ENCODE assay signal across 8 mouse cellular contexts in the genomic region with DNA sequence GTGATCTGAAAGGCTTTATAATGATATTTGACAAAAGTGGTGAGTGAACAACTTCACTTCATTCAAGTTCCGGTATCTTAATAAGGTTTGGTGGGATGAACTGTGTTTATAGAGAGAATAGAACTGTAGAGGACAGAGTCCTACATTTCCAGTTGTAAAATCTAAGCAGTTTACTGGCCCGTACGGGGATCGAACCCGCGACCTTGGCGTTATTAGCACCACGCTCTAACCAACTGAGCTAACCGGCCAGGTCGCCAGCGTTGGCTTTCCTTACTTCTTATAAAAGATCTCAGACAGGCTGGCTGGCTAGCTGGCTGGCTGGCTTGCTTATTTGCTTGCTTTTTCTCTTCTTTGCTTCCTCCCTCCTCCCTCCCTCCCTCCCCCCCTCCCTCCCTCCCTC. TPM values are rescaled to one million over a fixed set of nuclear protein-coding genes. Genes with fewer than 3 reads are reported as not detected.
DNase-seq lines count a peak whose midpoint lies in the region; ATAC-seq and TF ChIP-seq lines count a peak whose summit lies in the region.

No protein-coding gene starts in this region.

- peak overlapping the region; percentile 38 for H3K4me3 ChIP-seq in hindbrain, postnatal 0 days (ENCODE audit: low read length)
- H3K4me3 ChIP-seq in left cerebral cortex, adult 2 months: peak overlapping the region; percentile 68
- H3K4me3 ChIP-seq in macrophage (ENCODE audit: inconsistent target): peak overlapping the region; percentile 59

- H3K4me1 ChIP-seq in hindbrain, postnatal 0 days (ENCODE audit: insufficient read depth, low read length): no peaks in the 10 kb centered on the region

- H3K27ac ChIP-seq in hindbrain, postnatal 0 days: no peak overlapping the region
- H3K27ac ChIP-seq in left cerebral cortex, adult 2 months: no peak overlapping the region
- H3K27ac ChIP-seq in macrophage: no peak overlapping the region

- H3K4me2 ChIP-seq in hindbrain, postnatal 0 days (ENCODE audit: low read depth, low read length): peak overlapping the region; percentile 45

- intact Hi-C loops in left cerebral cortex, adult 2 months (cut with DNase I): loop anchor here (10.0 kb wide), 2 partner anchors 170 to 1550 kb away; no protein-coding TSS in a partner anchor

- H3K27me3 ChIP-seq in hindbrain, postnatal 0 days (ENCODE audit: insufficient read depth, low read length): no peaks in the 10 kb centered on the region

- ATAC-seq in hindbrain, postnatal 0 days: peak; percentile 63
- ATAC-seq in activated CD4-positive, CD25-positive, alpha-beta regulatory T cell, adult 4 months: no peak

- no peak for TF ChIP-seq CTCF in hindbrain, postnatal 0 days (IDR thresholded peaks at IDR 0.05; ENCODE audit: low read depth)
- no peak for TF ChIP-seq CTCF in left cerebral cortex, adult 2 months (IDR thresholded peaks at IDR 0.05)

- 0% methylated on average over 11 of the region's 11 CpGs for WGBS in hindbrain, postnatal 0 days
- 17% methylated on average over 11 of the region's 11 CpGs for WGBS in macrophage (ENCODE audit: missing documents)

- H3K9ac ChIP-seq in hindbrain, postnatal 0 days (replicated peaks; ENCODE audit: low read length): peak overlapping the region; percentile 21; the same call in 1 of the 2 replicates

- H3K36me3 ChIP-seq in hindbrain, postnatal 0 days (ENCODE audit: insufficient read depth, low read length): no peaks in the 10 kb centered on the region
- no peaks in the 10 kb centered on the region for H3K36me3 ChIP-seq in macrophage (ENCODE audit: inconsistent target)

- H3K79me2 ChIP-seq in macrophage (ENCODE audit: inconsistent target): no peaks in the 10 kb centered on the region

- peak; percentile 72 for DNase-seq in MEL-GATA-1-ER (ENCODE audit: extremely low read depth, low read depth)
- DNase-seq in cerebellum, adult 11-12 months: peak; percentile 84
- DNase-seq in frontal cortex, adult 2 months (ENCODE audit: extremely low spot score in 1 of 2, low spot score in 1 of 2): peak; percentile 71 to 96
- DNase-seq in hindbrain, postnatal 0 days (ENCODE audit: low spot score): peak; percentile 69
- peak; percentile 87 to 89 for DNase-seq in left cerebral cortex, adult 2 months (ENCODE audit: extremely low spot score in 1 of 2, low spot score in 2 of 2)
- DNase-seq in right cerebral cortex, postnatal 10 days (ENCODE audit: low spot score in 2 of 2): peak; percentile 73 to 85

- H3K9me3 ChIP-seq in hindbrain, postnatal 0 days (ENCODE audit: low read length): no peaks in the 10 kb centered on the region

RNA-seq across cellular contexts. Expression of gene Hist1h2br, which starts 21.6 kb away (rescaled TPM):
- polyA plus RNA-seq in frontal cortex, adult 2 months (2012; rRNA removed): 0.21 and 0.96 TPM in 2 replicates
- total RNA-seq in hindbrain, postnatal 0 days (2014; rRNA removed): 757 and 1,216 TPM in 2 replicates
- polyA plus RNA-seq in hindbrain, postnatal 0 days (2015; fragmentation: Nextera tagmentation; extraction: Ambion mirVana): 4.7 and 7.4 TPM in 2 replicates
- total RNA-seq in left cerebral cortex, adult 2 months (2021): 10 to 100 TPM; 27.0 to 39.1 TPM
- total RNA-seq in macrophage (2018; cell fraction: chromatin; rRNA removed): 10 to 100 TPM in 2 of 26 experiments, 1 to 10 TPM in 12, under 1 TPM in 3, not detected in 9; 0.33 to 11.4 (median 4.1) TPM
- total RNA-seq in macrophage (2018; cell fraction: cytosol; rRNA removed): 10 to 100 TPM in 13 of 26 experiments, 1 to 10 TPM in 13; 2.8 to 33.4 (median 10.1) TPM
- total RNA-seq in macrophage (2018; cell fraction: nucleus; rRNA removed): 10 to 100 TPM in 5 of 26 experiments, 1 to 10 TPM in 12, under 1 TPM in 2, not detected in 7; 0.48 to 18.3 (median 4.7) TPM
- polyA plus RNA-seq in macrophage (2018): 1.1 TPM in 1 of 3 replicates, not detected in the others
- 1 to 10 TPM; 4.0 to 9.2 TPM for polyA plus RNA-seq in activated CD4-positive, CD25-positive, alpha-beta regulatory T cell, adult 4 months (2017; shearing (Covaris generic))

RNA-seq across cellular contexts. Expression of gene Hist1h2ap, which starts 21.8 kb away (rescaled TPM):
- 3.5 and 3.9 TPM in 2 replicates for polyA plus RNA-seq in frontal cortex, adult 2 months (2012; rRNA removed)
- total RNA-seq in hindbrain, postnatal 0 days (2014; rRNA removed): 1,318 and 1,554 TPM in 2 replicates
- polyA plus RNA-seq in hindbrain, postnatal 0 days (2015; fragmentation: Nextera tagmentation; extraction: Ambion mirVana): 798 and 958 TPM in 2 replicates
- 10 to 100 TPM; 11.2 to 16.1 TPM for total RNA-seq in left cerebral cortex, adult 2 months (2021)
- 10 to 100 TPM in 14 of 26 experiments, 1 to 10 TPM in 7, not detected in 5; 2.4 to 68.7 (median 15.3) TPM for total RNA-seq in macrophage (2018; cell fraction: chromatin; rRNA removed)
- 100 to 1,000 TPM in 8 of 26 experiments, 10 to 100 TPM in 18; 18.9 to 141 (median 72.4) TPM for total RNA-seq in macrophage (2018; cell fraction: cytosol; rRNA removed)
- 10 to 100 TPM in 16 of 26 experiments, 1 to 10 TPM in 9, not detected in 1; 2.6 to 78.7 (median 16.5) TPM for total RNA-seq in macrophage (2018; cell fraction: nucleus; rRNA removed)
- polyA plus RNA-seq in macrophage (2018): 13.7 to 51.2 TPM (median 37.0 TPM) in 3 replicates
- 100 to 1,000 TPM; 214 to 439 TPM for polyA plus RNA-seq in activated CD4-positive, CD25-positive, alpha-beta regulatory T cell, adult 4 months (2017; shearing (Covaris generic))

RNA-seq across cellular contexts. Expression of gene Hist1h4n, which starts 23.1 kb away (rescaled TPM):
- polyA plus RNA-seq in frontal cortex, adult 2 months (2012; rRNA removed): 12.0 and 12.7 TPM in 2 replicates
- 4,540 and 4,675 TPM in 2 replicates for total RNA-seq in hindbrain, postnatal 0 days (2014; rRNA removed)
- polyA plus RNA-seq in hindbrain, postnatal 0 days (2015; fragmentation: Nextera tagmentation; extraction: Ambion mirVana): 3.7 and 4.1 TPM in 2 replicates
- total RNA-seq in left cerebral cortex, adult 2 months (2021): 10 to 100 TPM; 18.7 to 21.6 TPM
- 10 to 100 TPM in 20 of 26 experiments, 1 to 10 TPM in 5, not detected in 1; 4.9 to 95.4 (median 21.2) TPM for total RNA-seq in macrophage (2018; cell fraction: chromatin; rRNA removed)
- total RNA-seq in macrophage (2018; cell fraction: cytosol; rRNA removed): 100 to 1,000 TPM in 4 of 26 experiments, 10 to 100 TPM in 22; 13.0 to 123 (median 35.6) TPM
- 100 to 1,000 TPM in 5 of 26 experiments, 10 to 100 TPM in 20, 1 to 10 TPM in 1; 5.4 to 181 (median 32.1) TPM for total RNA-seq in macrophage (2018; cell fraction: nucleus; rRNA removed)
- polyA plus RNA-seq in macrophage (2018): not detected in 3 replicates
- polyA plus RNA-seq in activated CD4-positive, CD25-positive, alpha-beta regulatory T cell, adult 4 months (2017; shearing (Covaris generic)): 10 to 100 TPM in 1 of 2 experiments, not detected in 1; 15.9 TPM

RNA-seq across cellular contexts. Expression of gene Hist1h4m, which starts 43.6 kb away (rescaled TPM):
- not detected in 2 replicates for polyA plus RNA-seq in frontal cortex, adult 2 months (2012; rRNA removed)
- total RNA-seq in hindbrain, postnatal 0 days (2014; rRNA removed): 2.3 and 3.3 TPM in 2 replicates
- not detected in 2 replicates for polyA plus RNA-seq in hindbrain, postnatal 0 days (2015; fragmentation: Nextera tagmentation; extraction: Ambion mirVana)
- total RNA-seq in left cerebral cortex, adult 2 months (2021): 100 to 1,000 TPM; 200 to 276 TPM
- 100 to 1,000 TPM in 3 of 26 experiments, 10 to 100 TPM in 23; 13.1 to 169 (median 33.8) TPM for total RNA-seq in macrophage (2018; cell fraction: chromatin; rRNA removed)
- 100 to 1,000 TPM in 9 of 26 experiments, 10 to 100 TPM in 17; 26.7 to 206 (median 71.6) TPM for total RNA-seq in macrophage (2018; cell fraction: cytosol; rRNA removed)
- total RNA-seq in macrophage (2018; cell fraction: nucleus; rRNA removed): 100 to 1,000 TPM in 5 of 26 experiments, 10 to 100 TPM in 20, 1 to 10 TPM in 1; 9.2 to 271 (median 64.3) TPM
- 1.4 TPM in 1 of 3 replicates, not detected in the others for polyA plus RNA-seq in macrophage (2018)
- 1 to 10 TPM in 1 of 2 experiments, not detected in 1; 6.5 TPM for polyA plus RNA-seq in activated CD4-positive, CD25-positive, alpha-beta regulatory T cell, adult 4 months (2017; shearing (Covaris generic))

RNA-seq across cellular contexts. Expression of gene Hist1h2ao, which starts 44.9 kb away (rescaled TPM):
- polyA plus RNA-seq in frontal cortex, adult 2 months (2012; rRNA removed): not detected in 2 replicates
- not detected in 2 replicates for total RNA-seq in hindbrain, postnatal 0 days (2014; rRNA removed)
- polyA plus RNA-seq in hindbrain, postnatal 0 days (2015; fragmentation: Nextera tagmentation; extraction: Ambion mirVana): not detected in 2 replicates
- total RNA-seq in left cerebral cortex, adult 2 months (2021): 10 to 100 TPM; 11.2 to 25.1 TPM
- 1 to 10 TPM in 7 of 26 experiments, not detected in 19; 3.3 to 6.5 (median 4.3) TPM for total RNA-seq in macrophage (2018; cell fraction: chromatin; rRNA removed)
- 1 to 10 TPM in 1 of 26 experiments, not detected in 25; 1.1 TPM for total RNA-seq in macrophage (2018; cell fraction: cytosol; rRNA removed)
- 1 to 10 TPM in 2 of 26 experiments, not detected in 24; 2.1 to 6.0 TPM for total RNA-seq in macrophage (2018; cell fraction: nucleus; rRNA removed)
- polyA plus RNA-seq in macrophage (2018): not detected in 3 replicates
- polyA plus RNA-seq in activated CD4-positive, CD25-positive, alpha-beta regulatory T cell, adult 4 months (2017; shearing (Covaris generic)): 1 to 10 TPM in 1 of 2 experiments, not detected in 1; 2.4 TPM
